Mouse (Mus musculus) E14TG2a.4 (cell line): ENCODE measurements at regions not wholly inside any gene's neighbourhood (a gene's known extent, or its start where the extent isn't known, plus 50 kb on each side); places are given as distances from the start of the nearest gene placed in this dataset.
A peak's percentile ranks its signal among the peaks of the same experiment; 100 is the strongest.

Experiments
- H3K27me3 ChIP-seq: 2 replicates; pipeline ENCODE4 v1.6.1; 2014; ENCODE audit warnings: low read length, control low read depth; ENCODE audit not compliant: insufficient read depth
- H3K36me3 ChIP-seq: 2 replicates; pipeline ENCODE4 v1.6.1; 2014; ENCODE audit warnings: low read length, control low read depth; ENCODE audit not compliant: insufficient read depth
- H3K4me1 ChIP-seq: replicated peaks from 2 replicates; pipeline ENCODE4 v1.6.1; 2014; ENCODE audit warnings: low read depth, low read length, control low read depth
- H3K4me3 ChIP-seq: replicated peaks from 2 replicates; pipeline ENCODE4 v1.5.1; 2014; ENCODE audit warnings: mild to moderate bottlenecking, low read length
- H3K9me3 ChIP-seq: 2 replicates; pipeline ENCODE4 v1.6.1; 2014; ENCODE audit warnings: low read length, control low read depth
- CTCF ChIP-seq: conservative IDR thresholded peaks from 2 replicates; pipeline ENCODE4 v1.5.1; 2014; ENCODE audit warnings: low read length
- NANOG ChIP-seq: IDR thresholded peaks from 2 replicates; pipeline ENCODE4 v1.6.1; 2014; ENCODE audit warnings: borderline replicate concordance, low read length, mixed read lengths
- POU5F1 ChIP-seq: IDR thresholded peaks from 2 replicates; pipeline ENCODE4 v1.6.1; 2014; ENCODE audit warnings: low read length, borderline replicate concordance

DNA sequence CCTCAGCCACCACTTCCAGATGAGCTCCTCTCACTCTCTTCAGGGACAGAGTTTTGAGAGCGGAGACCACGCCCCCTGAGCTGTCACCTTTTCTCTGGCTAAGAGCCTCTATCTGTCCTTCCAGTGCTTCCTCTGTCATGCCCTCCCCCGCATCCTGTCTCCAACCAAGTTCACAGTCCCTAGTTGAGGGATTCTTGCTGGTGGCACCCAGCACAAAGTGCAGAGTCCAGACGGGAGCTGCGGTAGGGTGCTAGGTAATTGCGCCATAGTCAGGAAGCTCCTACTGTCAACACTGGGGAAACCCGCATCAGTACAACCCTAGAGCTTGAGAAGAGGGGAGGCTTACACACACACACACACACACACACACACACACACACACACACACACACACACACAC lies 297.3 kb upstream of the 4930535I16Rik start:
- no peaks in the 10 kb centered on the region for H3K36me3 ChIP-seq
- no peaks in the 10 kb centered on the region for H3K27me3 ChIP-seq
- no peak for TF ChIP-seq CTCF
- TF ChIP-seq NANOG: no peak
- TF ChIP-seq POU5F1: no peak
- H3K4me3 ChIP-seq: no peak overlapping the region
- H3K4me1 ChIP-seq: peaks cover 12% of the 10 kb centered on the region
- no peaks in the 10 kb centered on the region for H3K9me3 ChIP-seq

DNA sequence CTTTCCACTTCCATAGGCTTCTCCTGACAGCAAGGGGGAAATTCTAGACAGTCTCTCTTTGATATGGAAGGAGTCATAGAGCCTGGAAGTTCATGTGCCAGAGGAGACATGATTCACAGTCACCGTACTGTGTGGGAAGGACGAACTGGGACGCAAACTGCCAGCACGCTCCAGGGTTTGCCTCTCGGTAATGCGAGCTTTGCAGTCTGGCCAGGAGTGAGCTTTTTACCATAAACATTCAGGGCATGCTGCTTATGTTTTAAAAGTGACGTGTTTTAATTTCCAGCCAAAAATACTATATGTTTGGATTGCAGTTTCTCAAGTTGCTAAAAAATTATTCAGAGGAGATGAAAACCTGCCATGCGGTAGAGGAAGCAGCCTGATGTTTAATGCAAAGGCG lies 292.3 kb upstream of the 4930535I16Rik start:
- H3K4me3 ChIP-seq: no peak overlapping the region
- H3K27me3 ChIP-seq: peaks cover 3% of the 10 kb centered on the region; the same call in 1 of the 2 replicates
- TF ChIP-seq POU5F1: no peak
- TF ChIP-seq CTCF: no peak
- TF ChIP-seq NANOG: no peak
- H3K9me3 ChIP-seq: no peaks in the 10 kb centered on the region
- no peaks in the 10 kb centered on the region for H3K36me3 ChIP-seq
- peaks cover 3% of the 10 kb centered on the region; the same call in 1 of the 2 replicates for H3K4me1 ChIP-seq

DNA sequence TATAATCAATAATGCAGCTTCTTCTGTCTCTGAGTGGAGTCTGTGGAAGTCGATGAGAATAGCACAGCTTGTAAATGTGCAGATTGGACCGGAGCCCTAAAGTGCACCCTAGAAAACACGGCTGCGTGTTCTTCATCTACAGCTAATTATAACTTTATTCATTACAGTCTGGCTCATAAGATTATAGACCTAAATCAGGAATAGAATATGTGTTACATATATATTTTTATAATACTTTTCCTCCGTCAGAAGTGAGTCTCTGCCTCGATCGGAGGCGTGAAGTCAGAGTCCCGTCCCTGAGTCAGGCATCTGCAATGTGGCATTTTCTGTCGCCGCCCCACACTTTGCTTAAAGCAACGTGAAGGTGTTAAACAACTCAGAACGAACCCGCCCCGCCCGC lies 288.7 kb upstream of the 4930535I16Rik start:
- TF ChIP-seq CTCF (no peak), NANOG (no peak), POU5F1 (no peak)
- H3K27me3 ChIP-seq: peaks cover 5% of the 10 kb centered on the region; the same call in 1 of the 2 replicates
- no peaks in the 10 kb centered on the region for H3K4me1 ChIP-seq
- no peak overlapping the region for H3K4me3 ChIP-seq
- no peaks in the 10 kb centered on the region for H3K36me3 ChIP-seq
- no peaks in the 10 kb centered on the region for H3K9me3 ChIP-seq

DNA sequence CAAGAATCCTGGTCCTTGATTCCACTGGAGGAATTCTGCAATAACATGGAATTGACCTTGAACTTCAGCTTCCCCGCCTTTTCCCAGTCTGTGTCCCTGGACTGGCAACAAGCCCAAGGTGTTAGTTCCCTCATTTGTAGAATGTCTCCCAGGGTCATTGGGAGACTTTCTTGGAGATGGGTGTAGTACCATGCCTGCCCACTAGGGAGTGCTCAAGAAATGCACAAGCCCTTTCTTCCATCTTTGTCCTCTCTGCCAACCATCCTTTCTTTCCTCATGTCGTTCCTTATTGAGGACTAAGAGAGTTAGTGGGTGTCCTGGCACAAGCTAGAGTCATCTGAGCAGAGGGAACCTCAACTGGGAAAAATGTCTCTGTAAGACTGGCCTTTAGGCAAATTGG lies 285.9 kb upstream of the 4930535I16Rik start:
- H3K9me3 ChIP-seq: no peaks in the 10 kb centered on the region
- peaks cover 12% of the 10 kb centered on the region; the same call in 1 of the 2 replicates for H3K4me1 ChIP-seq
- H3K27me3 ChIP-seq: peaks cover 20% of the 10 kb centered on the region
- no peak overlapping the region for H3K4me3 ChIP-seq
- TF ChIP-seq CTCF: peak; percentile 76
- no peak for TF ChIP-seq POU5F1
- no peaks in the 10 kb centered on the region for H3K36me3 ChIP-seq

DNA sequence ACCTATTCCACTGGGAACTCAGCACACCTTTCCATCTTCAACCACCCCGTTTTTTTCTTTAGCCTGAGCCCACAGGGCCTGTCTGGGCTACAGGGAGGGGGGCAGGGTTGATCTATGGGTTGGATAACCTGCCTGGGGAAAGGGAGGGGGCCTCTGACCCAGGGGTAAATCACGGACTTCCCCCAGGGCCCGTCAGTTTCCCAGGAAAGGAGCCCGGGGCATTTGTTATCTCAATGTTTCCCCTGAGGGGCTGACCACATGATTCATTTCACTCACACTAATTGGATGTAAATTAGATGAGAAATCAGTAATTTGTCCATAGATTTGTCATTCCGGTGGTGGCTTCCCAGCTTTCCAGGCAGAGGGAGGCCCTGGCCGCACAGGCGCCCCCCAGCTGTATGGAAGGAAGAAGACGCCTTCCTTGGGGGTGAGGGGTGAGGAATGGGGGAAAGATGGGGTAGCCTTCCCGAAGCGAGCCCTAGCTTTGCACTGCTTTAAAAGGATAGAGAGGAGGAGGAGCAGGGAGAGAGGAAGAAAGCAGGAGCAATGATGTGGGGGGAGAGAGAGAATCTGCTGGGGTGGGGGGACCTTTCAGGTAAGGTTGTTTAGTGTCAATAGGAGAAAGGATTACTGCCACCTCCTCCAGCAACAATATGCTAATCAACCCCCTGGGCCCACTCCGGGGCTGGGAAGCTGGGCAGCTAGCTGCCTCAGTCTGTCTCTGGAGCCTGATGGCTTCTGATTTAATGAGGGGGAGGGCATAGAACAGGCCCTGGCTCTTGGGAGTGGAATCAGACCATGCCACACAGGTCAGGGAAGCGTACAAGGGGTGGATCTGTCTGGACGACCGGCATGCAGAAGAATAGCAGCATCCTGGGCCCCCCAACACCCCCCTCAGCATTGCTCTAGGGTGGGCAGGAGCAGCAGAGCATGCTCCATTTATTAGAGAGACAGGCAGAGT lies 282.3 kb upstream of the 4930535I16Rik start:
- Histone ChIP-seq H3K4me1 (peaks cover 21% of the 10 kb centered on the region), H3K27me3 (peaks cover 38% of the 10 kb centered on the region), H3K4me3 (no peak overlapping the region), H3K36me3 (no peaks in the 10 kb centered on the region), H3K9me3 (no peaks in the 10 kb centered on the region)
- no peak for TF ChIP-seq POU5F1
- TF ChIP-seq NANOG: no peak
- no peak for TF ChIP-seq CTCF

DNA sequence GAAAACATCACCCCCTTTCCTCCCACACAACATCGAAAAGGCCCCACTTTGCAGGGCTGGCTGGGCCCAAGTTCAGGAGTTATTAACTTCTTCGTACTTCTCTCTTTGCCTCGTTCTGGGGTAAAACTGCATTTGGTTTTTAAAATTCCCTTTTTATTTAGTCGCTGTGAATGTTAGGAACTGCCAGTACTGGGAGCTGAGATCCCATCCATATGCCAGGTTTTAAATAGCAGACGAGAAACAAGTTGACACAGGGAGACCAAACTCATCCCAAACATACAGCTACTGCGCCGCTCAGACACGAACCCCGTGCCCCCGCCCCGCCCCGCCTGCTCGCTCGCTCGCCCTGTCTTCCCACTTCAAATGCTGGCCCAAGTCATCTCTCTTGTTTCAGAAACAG lies 281.0 kb upstream of the 4930535I16Rik start:
- Histone ChIP-seq H3K4me1 (peaks cover 21% of the 10 kb centered on the region), H3K36me3 (no peaks in the 10 kb centered on the region), H3K4me3 (no peak overlapping the region), H3K27me3 (peaks cover 45% of the 10 kb centered on the region), H3K9me3 (no peaks in the 10 kb centered on the region)
- TF ChIP-seq POU5F1 (no peak), NANOG (no peak), CTCF (no peak)

DNA sequence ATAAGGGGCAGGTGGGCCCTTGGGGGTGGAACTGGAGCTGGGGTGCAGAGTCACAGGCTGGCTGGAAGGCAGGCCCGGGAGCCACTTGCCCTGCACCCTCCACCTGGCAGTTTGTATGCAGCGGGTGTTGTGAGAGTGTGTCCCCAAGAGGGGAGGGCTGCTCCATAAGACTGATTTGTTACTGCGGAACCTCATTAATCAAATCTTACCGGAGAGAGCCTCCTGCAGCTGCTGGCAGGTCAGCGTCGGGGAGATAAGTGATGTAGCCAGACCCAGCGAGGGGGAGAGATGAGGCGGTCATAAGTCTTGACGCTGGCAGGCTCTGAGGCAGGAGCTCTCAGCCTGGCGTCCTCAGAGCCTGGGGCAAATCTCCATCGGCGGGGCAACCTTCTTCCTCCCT lies 278.9 kb upstream of the 4930535I16Rik start:
- Histone ChIP-seq H3K9me3 (no peaks in the 10 kb centered on the region), H3K27me3 (peaks cover 63% of the 10 kb centered on the region), H3K4me1 (peaks cover 21% of the 10 kb centered on the region), H3K4me3 (peak overlapping the region; percentile 13; the same call in 1 of the 2 replicates), H3K36me3 (no peaks in the 10 kb centered on the region)
- no peak for TF ChIP-seq POU5F1
- no peak for TF ChIP-seq NANOG
- no peak for TF ChIP-seq CTCF

DNA sequence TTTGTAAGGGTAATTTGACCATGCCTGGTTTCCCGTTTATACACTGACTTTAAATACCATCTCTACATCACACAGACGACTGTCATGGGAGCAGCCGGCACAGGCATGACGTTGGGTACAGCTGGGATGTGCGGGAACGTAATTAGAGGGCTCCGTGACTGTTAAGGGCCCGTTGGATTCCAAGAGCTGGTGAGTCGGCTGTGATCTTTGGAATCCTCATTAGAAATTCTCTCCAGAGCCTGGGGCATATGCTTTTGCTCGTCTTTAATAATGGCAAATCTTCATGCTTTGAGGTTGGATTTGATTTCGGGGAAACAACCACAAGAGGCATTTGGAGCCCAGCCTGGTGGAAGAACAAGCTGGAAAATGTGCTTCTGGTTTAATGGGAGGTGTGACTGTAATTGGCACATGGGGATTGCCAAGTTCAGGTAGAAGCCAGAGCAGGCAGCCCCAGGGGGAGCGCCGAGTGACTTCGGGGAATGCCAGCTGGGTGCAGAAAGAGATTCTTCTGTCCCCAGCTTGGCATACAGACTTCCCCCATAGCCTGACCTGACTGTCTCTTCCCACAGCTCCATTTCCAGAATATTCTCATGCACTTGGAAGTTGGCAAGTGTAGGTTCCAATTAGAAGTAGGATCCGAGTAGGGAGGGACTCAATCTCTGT lies 275.4 kb upstream of the 4930535I16Rik start:
- TF ChIP-seq POU5F1 (no peak), NANOG (no peak)
- Histone ChIP-seq H3K27me3 (peaks cover 69% of the 10 kb centered on the region), H3K4me3 (no peak overlapping the region), H3K36me3 (no peaks in the 10 kb centered on the region), H3K9me3 (no peaks in the 10 kb centered on the region), H3K4me1 (peaks cover 12% of the 10 kb centered on the region)

DNA sequence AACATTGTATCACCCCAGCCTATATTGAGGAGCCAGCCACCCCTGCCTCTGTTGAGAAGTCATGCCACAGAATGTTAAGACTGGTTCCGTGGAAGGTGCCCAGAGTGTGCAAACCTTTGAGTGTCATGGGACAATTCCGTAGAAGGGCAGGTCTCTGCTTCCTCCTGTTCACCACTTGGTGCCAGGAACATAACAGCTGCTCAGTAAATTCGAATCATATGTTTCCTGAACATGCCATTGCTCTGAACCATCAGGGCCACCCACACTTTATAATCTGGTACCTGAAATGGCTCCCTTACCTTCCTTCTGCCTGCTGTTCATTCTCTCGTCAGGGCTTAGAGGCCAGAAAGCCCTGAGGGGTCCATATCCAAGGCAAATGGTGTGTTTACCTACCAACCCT lies 273.0 kb upstream of the 4930535I16Rik start:
- Histone ChIP-seq H3K36me3 (no peaks in the 10 kb centered on the region), H3K4me1 (peaks cover 3% of the 10 kb centered on the region; the same call in 1 of the 2 replicates), H3K27me3 (peaks cover 69% of the 10 kb centered on the region), H3K4me3 (no peak overlapping the region), H3K9me3 (no peaks in the 10 kb centered on the region)
- no peak for TF ChIP-seq NANOG
- TF ChIP-seq CTCF: no peak
- TF ChIP-seq POU5F1: no peak
